Mouse (Mus musculus): ENCODE results near the gene Crebrf.

Crebrf gene

GRCm38 (mm10) chr17:26778430-26779100, 63.1 kb downstream of the Crebrf start:
- DNase-seq (ENCODE audit: low read depth), result peak; percentile 78

GRCm38 (mm10) chr17:26779471-26779870, 64.0 kb downstream of the Crebrf start:
- peak; percentile 69 for DNase-seq (ENCODE audit: low read depth)

DNA sequence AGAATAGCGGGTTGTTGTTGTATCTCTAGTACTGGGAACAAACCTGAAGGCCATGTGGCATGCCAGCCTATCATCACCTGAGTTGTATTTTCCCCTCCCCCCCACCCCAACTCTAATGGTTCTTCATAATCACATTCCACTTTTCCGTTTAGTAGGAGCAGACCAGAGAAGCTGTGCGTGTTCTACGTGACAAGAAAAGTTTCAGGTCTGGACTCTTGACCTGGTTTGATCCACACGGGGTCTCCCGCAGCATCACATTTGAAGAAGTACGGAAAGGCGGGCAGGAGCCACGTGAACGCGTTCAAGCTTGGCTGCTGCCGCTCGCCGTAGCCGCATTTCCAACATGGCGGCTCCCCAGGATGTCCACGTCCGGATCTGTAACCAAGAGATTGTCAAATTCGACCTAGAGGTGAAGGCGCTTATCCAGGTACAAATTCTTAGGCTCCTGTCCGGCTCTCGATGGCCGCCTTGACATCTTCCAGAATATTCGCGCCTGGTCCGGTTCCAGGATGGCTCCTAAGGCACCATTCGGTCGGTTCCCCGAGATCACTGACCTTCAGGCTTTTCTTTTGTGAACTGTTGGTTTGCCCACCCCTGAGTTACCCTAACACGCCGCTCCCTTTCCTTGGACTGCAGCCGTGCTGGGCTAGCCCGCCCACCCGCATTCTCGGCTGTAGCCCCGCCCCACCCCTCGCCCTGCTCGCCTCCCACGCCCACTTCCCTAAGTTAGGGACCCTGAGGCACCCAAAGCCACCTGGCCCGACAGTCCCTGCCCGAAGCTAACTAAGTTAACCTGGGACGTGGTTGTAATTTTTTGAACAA, 65.5 kb downstream of the Crebrf start, which contains the start of gene Bnip1:
Bnip1 (plus strand) TSS at position 317 of the 822 bp plus-strand sequence.
- peak; percentile 89 for DNase-seq (ENCODE audit: low read depth)

DNA sequence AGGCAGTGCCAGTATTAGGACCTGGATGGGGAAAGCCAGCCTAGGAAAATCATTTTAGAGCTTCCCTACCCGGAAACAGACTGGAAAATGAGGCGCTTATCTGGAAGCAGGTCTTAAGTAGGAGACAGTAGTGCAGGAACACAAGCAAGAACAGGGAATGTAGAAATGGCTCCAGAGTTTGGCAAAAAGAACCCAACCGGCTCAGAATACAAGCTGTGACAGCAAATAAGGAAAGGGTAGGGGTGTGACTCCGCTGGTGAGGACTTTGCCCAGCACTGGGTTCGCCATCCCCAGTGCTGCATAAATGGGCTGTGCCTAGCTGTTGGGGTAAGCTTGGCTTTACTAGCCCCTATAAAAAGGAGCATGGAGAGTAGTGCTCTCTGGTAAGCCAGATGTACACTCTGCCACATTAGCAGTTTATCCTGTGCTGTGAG, 66.2 kb downstream of the Crebrf start:
- DNase-seq (ENCODE audit: low read depth), result no peak

DNA sequence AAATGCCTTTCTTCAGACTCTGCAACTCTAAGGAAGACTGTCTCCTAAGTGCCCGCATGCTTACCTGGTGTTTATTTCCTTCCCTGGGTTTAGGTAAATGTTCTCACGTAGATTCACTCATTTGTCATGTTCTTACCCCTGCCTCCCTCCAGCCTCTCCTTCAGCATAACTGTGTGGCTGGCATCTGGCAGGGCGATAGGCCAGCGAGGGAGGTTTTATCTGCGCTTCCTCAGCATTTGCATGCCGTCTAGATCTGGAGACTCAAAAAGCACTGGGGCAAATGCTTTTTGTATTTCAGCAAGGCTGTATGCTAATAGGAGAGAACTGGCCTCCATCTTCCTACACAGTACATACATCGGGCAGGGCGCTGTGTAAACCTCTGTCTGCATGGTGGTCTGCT, 69.1 kb downstream of the Crebrf start:
- DNase-seq (ENCODE audit: low read depth), result no peak

- DNase-seq (ENCODE audit: low read depth), result no peak
Observed at GRCm38 (mm10) chr17:26786586-26786985, 71.1 kb downstream of the Crebrf start.

GRCm38 (mm10) chr17:26788986-26789385, 73.5 kb downstream of the Crebrf start:
- no peak for DNase-seq (ENCODE audit: low read depth)

- DNase-seq (ENCODE audit: low read depth), result no peak
Observed at GRCm38 (mm10) chr17:26789460-26790268, 74.2 kb downstream of the Crebrf start.

GRCm38 (mm10) chr17:26790269-26791214, 75.1 kb downstream of the Crebrf start:
- DNase-seq (ENCODE audit: low read depth), result no peak

DNA sequence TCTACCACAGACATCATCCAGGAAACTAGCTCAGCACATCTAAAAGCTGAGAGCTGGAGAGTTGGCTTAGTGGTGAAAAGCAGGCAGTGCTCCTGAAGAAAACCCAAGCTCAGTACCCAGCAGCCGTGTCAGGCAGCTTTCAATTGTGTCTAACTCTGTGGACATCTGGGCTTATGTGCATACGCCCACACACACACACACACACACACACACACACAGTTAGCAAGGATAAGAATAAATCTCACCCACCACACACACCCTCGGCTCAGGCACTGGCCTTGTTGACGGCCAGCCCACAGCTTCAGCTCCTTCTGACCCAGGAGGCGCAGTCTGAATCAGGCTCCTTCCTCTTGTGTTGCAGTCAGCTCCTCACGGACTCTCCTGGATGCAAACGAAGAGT, 76.1 kb downstream of the Crebrf start:
- DNase-seq (ENCODE audit: low read depth), result no peak

DNA sequence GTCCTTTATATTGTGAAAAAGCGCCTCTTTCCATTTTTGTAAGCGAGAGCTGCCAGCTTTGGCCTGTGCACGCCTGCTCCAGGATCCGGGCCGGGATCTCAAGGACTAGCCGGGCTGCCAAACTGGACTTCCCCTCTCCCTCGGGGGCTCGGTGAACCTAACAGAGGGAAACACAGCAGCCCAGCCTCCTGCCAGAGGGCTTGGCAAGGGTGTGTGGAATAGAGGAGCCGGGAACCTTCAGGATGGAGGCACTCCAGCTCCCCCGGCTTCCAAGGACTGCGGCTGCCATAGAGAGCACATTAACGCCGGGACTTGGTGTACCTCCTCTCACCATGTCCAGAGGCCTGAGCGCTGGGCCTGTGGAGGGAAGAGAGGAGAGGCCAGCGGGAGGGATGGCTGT, 76.6 kb downstream of the Crebrf start:
- DNase-seq (ENCODE audit: low read depth), result no peak

- no peak for DNase-seq (ENCODE audit: low read depth)
Observed at GRCm38 (mm10) chr17:26793068-26793765, 77.8 kb downstream of the Crebrf start.

- peak; percentile 84 for DNase-seq (ENCODE audit: low read depth)
Observed at GRCm38 (mm10) chr17:26794744-26795143, 79.3 kb downstream of the Crebrf start.

GRCm38 (mm10) chr17:26795386-26795785, 79.9 kb downstream of the Crebrf start:
- DNase-seq (ENCODE audit: low read depth), result no peak

GRCm38 (mm10) chr17:26797379-26798128, 82.1 kb downstream of the Crebrf start:
- DNase-seq (ENCODE audit: low read depth), result no peak

GRCm38 (mm10) chr17:26802886-26803285, 87.4 kb downstream of the Crebrf start:
- no peak for DNase-seq (ENCODE audit: low read depth)

DNA sequence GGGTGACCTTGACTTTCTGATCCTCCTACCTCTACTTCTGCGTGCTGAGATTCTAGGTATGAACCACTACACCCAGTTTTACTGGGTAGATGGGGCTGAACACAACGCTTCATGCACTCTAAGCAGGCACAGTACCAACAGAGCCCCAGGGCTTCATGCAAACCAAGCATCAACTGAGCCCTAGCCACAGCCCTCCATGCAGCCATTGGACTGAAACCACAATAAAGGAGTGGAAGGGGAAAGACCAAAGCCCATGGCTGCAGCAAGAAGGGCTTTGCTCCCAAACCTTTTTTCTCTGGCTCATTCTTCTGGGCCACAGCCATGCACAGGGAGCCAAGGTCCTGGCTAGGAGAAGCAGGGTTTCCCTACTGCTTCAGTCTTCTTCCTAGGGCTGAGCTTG, 97.2 kb downstream of the Crebrf start:
- no peak for DNase-seq (ENCODE audit: low read depth)

DNA sequence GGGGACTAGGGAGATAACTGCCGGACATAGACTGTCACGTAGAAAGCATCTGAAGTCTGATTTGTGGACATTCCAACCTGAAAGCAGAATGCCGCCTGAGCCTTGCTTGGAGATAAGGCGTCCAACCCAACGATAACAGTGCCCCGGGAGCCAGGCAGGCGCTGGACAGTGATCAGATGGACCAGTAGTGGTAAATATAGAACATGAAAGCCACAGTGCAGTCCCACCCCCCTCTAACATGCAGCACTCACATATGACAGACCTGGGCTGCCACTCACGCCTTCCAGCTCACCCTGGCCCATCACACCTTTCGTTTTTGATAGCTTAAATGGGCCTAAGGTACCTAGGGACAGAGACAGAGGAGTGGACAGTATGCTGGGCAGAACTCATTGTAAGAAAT, 98.0 kb downstream of the Crebrf start:
- no peak for DNase-seq (ENCODE audit: low read depth)

- DNase-seq (ENCODE audit: low read depth), result no peak
Observed at GRCm38 (mm10) chr17:26816810-26817209, 101.4 kb downstream of the Crebrf start.

DNA sequence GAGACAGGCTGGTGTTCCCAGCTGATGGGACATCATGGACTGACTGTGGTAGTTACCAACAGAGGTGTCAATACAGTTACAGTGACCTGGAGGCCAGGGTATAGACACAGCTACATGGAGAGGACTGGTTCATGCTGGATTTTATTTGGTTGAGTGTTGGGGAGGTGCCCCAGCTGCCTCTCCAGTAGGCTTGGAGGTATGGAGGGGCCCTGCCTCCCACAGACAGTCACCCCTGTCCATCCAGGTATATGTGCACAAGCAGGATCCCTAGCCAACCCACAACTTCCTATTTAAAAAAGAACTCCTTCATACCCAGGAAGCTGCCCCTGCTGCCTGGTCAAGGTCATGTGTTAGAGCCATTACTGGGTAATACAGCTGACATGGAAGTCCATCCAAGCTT, 102.3 kb downstream of the Crebrf start:
- DNase-seq (ENCODE audit: low read depth), result no peak
